Mouse (Mus musculus) CD8-positive naive resting alpha-beta T cell, adult 2 months (primary cell): Measurements from ENCODE around the gene Egfl7.

ENCODE experiments used
- DNase-seq, 2 experiments: peaks; one replicate each; pipeline ENCODE4 v3.0.0; 2022; ENCODE audit warnings: low read depth in 2 of 2, low spot score in 2 of 2

Egfl7 gene

DNA sequence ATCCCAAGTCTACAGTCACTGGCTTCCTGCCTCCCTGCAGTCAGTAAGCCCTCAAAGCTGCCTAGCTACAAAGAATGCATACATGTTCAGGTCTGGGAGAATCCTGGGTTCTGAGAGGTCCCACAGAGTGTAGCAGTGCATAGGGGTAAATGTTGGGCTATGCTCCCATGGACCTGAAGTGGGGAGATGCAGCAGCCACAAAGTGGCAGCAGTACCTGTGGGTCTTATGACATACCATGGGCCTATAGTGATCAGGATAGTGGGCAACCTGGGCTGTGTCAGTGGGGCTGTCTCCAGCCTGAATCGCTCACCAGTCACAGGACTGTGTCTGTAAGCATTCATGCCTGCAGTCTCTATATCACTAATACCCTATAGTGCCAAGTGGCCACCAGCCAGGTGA lies at the start of gene Egfl7:
Gene Egfl7, plus strand, starts transcription at position 301 of the 400 bp plus-strand sequence.
- DNase-seq: no peak

DNA sequence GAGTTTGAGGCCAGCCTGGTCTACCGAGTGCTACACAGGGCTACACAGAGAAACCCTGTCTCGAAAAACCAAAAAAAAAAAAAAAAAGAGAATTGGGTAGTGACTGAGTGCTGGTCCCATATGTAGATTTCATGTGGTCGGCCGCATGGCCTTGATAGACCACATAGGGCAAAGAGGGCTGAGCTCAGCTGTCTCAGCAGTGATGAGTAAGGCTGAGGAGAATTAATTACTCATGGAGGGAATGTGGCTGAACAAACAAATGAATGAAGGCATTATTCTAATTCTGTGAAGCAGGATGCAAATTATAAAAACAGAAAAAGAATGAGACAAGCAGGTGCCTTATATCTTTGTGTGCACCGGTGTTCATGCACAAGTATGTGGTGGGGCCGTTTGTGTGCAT lies 48.0 kb upstream of the Egfl7 start:
- no peak for DNase-seq

DNA sequence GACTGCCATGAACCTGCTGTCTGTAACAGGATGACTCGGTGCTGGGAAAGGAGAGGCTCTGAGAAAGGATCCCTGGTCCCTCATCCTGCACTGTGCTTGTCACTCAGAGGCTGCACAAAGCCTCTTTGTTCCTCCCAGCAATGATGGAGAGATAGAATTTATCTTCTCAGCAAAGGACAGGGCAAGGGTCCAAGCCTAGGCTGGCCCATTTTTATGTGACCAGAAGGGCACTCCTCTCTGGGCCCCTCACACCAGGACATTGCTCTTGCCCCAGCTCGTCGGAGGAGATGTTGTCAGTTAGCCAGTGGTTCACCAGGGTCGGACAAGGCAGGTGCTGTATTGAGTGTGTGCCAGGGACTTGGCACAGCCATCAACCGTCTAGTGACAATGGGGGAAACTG lies 46.6 kb upstream of the Egfl7 start:
- DNase-seq: no peak

DNA sequence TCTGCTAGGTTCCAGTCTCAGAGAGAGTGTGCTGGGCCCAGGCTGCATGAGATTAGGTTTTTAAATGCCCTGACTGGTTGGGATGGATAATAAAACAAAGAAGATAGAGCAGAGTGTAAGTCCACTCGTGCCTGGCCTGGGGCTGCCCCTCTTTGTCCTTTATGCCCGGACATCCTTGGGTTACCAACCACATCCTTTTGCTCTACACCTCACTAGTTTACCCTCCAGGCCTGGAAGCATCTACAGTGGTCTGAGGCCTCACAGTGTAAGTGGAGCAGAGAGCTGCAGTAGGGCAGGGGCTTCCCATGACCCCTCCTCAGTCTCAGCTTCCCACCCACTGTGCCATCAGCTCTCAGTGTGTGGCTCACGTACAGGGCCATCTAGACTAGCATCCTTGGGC lies 45.7 kb upstream of the Egfl7 start:
- DNase-seq: no peak

DNA sequence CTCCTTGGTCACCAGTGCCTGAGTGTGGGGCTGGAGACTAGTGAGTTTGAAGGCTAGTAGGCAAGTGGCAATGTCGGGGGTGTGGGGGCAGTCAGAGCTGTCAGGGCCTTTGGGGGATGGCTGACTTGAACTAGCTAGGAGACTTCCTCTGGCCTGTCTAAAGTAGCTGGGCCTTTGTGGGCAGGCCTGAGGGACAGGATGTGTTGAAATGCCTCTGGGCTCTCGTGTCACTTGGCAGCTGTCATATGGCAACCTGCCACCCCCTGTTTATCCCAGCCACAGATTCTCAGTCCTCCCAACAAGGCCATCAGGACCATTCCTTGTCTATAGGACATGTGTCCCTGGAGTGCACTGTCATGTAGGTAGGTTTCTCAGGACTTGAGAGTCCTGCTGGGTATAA lies 45.2 kb upstream of the Egfl7 start:
- DNase-seq: no peak

DNA sequence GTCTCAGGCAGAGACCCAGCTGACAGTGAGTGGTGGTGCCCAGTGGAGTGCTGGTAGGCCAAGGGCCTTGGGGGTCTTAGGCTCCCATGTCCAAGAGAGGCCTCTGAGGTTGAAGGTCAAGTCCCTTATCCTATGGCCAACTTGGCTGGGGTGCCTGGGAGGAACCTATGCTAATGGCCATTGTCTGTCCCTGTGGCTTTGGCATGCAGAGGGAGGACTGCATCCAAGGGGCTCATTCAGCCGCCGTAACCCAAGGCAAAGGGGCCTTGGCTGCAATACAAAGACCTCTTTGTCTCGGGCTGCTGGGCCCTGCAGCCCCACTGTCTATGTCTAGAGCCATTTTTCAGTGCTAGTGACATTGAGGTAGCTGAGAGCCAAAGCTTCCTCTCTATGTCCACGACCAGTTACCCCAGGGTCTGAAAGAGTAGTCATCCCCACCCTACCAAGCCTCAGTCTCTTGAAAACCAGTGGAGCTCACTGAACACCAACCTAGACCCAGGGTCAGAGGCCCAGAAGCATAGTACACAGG lies 44.2 kb upstream of the Egfl7 start:
- DNase-seq: no peak

DNA sequence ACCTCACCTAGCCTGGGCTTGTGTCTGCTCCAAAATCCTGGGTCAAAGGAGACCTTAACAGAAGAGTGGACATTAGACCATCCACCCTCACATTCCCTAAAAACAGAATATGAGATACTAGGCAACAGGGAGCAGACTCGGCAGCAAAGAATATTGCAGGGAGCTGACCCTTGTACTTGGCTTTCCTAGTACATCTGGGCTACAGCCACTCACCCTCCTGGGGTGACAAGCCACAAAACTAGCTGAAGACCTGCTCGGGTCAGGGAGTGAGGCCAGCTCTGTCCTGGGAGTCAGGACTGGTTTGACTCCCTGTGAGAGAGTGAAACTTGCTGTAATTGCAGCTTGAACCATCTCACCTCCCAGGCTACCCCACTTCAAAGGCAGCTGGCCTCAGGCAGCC lies 40.3 kb upstream of the Egfl7 start:
- DNase-seq: no peak

DNA sequence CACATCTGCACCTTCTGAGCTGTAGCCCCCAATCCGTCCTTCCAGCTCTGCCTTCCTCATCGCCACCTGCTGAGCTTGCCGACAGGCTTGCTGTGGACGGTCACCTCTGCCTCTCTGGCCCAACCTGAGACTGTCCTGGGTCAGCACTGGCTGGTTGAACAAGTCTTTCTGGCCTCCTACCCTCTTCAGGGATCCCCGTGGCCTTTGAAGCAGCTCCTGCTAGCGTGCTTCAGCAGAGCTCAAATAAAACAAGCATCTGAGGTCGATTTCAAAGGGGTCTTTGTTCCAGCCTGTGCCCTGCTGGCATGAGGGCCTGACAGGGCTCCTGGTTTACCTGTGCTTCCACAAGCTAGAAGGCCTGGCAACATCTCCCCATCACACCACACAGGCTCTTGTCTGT lies 39.1 kb upstream of the Egfl7 start:
- no peak for DNase-seq

DNA sequence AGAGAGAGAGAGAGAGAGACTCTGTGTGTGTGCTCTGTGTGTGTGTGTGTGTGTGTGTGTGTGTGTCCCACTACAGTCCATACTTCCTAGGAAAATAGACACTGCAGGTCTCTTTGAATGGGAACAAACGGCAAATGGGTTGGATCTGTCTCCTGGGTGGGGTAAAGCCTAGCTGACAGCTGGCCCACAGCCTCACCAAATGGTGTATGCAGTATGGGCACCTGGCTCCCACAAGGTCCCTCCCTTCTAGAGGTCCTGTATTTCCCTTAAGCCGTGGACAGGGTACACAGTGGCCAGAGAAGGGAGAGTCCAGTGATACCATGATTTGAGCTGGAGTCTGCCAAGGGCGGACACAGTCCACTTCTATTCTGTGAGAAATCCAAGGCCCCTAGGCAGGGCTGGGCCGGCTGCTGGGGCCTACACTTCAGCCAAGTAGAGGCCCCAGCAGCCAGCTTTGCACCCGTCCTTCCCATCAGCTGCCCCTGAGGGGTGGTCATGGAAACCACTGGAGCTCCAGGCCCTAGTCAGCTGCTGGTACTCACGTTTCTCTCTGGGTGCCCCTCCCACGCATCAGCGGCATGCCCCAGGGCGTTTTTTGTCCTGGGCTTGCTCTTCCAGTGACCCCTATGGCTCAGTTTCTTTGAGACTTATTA lies 38.4 kb upstream of the Egfl7 start:
- no peak for DNase-seq

DNA sequence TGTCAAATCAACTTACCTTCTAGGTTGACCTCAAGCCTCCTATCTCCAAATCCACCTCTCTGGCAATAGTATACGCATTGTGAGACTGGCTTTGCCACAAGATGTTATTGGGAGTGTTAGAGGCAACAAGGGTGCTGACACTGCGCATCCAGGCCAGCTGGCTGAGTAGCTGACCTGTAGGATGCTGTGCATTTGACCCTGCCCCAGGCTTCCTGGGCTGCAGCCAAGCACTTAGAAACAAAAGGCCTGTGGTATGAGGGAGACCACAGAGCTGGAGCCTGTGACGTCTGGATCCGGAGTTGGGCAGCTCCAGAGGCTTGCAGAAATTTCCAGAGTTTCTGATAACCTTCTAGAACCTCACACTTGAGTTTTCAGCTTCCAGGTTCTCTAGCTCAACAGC lies 36.7 kb upstream of the Egfl7 start:
- DNase-seq: no peak

DNA sequence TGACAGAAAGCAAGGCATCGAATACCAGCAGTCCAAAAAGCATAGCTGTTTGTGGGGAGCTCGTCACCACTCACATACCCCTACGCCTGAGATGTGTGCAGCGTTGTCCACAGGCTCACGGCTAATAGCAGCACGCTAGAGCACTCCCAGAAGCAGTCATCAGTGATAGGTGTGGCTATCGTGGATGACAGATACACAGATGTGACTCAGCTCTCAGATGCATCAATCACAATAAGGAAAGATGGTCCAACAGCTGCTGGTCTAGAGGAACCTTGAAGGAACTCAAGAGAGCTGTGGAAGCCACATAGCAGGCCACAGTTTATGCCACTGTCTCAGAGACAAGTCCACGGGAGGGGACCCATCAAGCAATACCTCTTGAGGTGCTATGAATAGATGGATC lies 36.0 kb upstream of the Egfl7 start:
- no peak for DNase-seq

DNA sequence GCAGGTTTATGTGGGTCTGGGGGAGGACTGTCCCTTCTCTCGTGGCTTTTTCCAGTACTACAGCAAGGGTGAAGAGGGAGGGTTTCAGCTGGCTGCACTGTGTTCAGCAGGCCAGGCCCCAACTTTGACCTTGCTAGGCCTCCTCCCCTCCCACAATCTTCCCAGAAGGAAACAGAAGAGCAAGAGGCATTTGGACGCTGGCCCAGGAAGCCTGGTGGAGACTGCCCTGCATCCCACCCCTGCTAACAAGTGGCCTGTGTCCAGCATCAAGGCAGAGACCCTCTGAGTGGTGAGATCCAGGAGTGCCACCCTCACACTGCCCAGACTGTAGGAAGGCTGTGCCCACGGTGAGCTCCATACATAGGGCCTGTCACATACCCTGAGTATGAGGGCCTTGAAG lies 35.5 kb upstream of the Egfl7 start:
- DNase-seq: no peak

DNA sequence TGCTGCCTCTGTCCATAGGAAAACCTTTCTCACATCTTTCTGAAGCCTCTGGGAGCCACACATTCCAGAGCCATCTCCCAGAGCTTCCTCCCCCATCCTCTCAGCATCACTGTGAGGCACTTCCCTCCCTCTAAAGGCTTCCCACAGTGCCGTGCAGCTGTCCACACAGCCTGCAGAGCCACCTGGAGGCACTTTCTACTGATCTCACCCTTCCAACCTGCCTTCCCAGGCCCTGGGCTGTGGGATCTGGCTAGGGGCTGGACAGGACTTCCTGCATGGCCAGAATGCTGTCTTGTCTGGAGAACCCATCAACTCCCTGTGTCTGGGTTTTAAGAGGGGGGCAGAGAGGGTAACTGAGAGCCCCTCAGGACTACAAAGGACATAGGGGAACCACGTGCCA lies 32.3 kb upstream of the Egfl7 start:
- no peak for DNase-seq

DNA sequence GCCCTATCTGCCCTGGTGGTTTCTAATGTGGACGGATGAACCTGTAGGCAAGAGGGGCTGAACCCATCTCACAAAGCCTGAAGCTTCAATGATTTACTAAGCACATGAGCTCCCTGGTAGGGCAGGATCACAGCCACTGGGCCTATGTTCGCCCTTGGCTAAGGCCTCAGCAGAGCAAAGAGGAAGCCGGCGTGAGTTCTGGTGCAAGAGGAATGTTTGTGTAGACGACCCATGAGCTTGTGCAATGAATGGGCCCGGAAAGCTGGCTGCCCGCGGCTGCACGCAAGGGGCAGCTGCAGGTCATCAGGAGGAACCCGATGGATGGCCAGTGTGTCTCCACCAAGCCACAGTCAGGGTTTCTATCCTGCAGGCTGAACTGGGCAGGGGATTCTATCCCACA lies 30.0 kb upstream of the Egfl7 start:
- peak in 1 of 2 experiments; percentile 9 for DNase-seq

DNA sequence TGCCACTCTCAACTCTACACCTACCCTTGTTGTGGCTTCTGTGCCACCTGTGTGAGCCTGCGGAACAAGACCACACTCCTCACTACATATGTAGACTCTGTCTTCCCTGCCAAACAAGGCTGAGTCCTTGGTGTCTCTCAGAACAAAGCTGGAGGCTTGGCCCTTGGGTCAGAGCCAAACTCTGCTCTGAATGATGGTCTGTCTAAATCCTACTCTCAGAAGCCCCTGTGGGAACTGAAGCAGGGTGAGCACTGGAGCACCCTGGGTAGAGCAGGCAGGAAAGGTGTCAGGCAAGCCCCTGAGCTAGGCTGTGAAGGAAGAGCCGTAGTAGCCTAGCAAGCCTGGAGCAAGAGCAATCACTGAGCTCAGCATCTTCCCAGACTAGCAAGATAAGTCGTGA lies 29.6 kb upstream of the Egfl7 start:
- DNase-seq: peak in 1 of 2 experiments; percentile 12

DNA sequence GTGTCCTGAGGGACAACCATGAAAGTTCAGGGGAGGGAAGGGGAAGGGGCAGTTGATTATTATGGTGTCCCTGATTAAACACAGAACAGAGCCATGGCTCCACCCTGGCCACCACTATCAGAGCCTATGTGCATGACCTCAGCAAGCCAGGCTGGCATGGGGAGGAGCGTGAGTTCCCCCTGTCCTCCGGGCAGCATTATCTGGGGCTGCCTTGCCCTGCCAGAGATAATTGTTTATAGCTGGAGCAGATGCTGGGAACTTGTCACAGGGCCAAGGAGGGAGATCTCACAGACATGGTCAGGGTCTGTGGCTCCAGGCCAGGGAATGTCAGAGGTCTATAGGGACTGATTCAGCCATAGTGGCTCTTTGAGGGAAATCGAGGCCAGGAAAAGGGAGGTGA lies 29.0 kb upstream of the Egfl7 start:
- no peak for DNase-seq

DNA sequence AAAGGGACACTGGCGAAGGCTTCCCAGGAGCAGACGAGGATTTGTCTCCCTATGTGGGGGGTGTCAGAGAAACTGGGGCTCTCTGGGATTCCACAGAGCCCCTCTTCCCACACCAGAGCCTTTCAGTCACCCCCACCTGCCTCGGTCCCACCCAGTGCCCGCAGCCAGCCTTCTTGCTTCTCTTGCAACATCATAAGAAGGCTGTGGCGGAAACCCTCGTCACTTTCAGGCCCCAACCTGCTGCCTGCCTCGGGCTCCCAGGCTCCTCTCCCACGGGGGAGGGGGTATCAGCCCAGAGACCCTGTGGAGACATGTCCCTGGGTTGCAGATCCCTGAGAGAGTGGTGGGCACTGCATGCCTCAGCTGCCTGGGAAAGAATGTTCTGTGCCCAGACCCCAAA lies 28.4 kb upstream of the Egfl7 start:
- DNase-seq: peak; percentile 19 to 44

DNA sequence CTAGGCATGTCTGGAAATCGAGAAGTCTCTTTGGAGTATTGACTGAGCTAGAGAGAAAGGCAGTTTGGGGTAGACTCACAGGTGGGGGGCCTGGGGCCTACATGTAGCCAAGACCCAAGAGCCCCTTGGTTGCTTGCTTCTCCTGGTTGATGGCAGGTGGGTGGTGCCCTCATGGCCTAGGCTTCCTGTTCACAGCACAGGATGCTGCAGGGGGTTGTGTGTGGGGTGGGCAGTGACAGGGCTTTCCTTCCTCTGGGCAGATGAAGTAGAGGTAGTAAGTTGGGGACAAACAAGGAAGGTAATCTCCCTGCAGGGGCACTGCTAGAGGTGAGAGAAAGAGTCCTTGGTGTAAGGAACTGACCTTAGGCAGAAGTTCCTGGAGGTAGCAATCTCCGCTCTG lies 27.7 kb upstream of the Egfl7 start:
- DNase-seq: peak; percentile 28 to 46

DNA sequence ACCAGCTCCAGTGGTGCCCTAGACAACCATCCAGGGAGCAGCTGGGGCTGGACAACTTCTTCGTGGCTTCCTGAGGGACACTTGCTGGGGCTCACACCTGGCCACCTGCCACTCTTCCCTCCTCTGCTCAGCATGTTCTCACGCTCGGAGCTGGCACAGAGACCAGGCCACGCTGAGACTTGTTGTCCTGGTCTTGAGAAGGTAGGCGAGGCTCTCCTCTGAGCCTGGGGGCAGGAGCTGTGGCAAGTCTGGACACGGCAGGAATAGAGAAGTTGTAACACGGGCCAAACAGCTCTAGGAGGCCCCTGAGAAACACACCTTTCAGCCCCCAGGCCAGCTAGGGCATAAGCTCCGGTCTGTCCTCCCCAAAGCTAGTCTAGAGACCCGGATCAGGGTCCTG lies 25.9 kb upstream of the Egfl7 start:
- DNase-seq: no peak

DNA sequence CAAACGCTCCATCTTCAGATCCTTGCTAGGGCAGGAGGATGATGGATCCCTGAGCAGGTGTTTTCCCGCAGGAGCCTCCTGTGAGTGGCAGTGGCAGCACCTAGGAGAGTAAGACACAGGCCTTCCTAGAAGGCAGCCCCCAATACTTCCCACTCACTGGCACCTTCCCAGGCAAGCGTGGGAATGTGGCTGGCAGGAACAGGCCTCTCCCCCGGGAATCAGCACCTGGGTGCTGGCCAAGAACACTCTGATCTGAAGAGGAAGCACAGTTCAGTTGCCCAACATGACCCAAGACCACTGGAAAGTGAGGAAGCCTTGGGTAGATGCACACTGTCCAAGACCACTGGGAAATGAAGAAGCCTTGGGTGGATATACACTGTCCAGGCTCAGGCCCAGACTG lies 24.7 kb upstream of the Egfl7 start:
- DNase-seq: no peak

DNA sequence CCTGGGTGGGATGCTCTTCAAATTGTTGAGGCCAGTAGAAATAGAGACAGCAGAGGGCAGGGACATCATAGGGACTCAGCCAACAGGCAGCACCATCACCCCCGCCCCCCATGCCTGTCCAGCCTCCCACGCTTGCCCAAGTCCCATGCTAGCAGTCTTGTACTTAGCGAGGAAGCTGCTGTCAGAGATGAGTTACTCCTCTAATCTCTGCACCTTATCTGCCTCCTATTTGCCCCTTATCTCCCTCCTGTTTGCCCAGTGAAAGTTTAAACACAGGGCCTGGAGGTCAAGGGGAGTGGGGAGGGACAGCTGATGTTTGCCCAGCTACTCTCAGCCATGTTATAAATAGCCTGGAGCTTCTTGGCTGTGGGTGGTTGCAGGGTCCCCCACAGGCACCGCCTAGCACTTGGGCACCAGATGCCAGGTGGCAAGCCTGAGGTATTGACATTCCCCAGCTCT lies 23.2 kb upstream of the Egfl7 start:
- DNase-seq: no peak

DNA sequence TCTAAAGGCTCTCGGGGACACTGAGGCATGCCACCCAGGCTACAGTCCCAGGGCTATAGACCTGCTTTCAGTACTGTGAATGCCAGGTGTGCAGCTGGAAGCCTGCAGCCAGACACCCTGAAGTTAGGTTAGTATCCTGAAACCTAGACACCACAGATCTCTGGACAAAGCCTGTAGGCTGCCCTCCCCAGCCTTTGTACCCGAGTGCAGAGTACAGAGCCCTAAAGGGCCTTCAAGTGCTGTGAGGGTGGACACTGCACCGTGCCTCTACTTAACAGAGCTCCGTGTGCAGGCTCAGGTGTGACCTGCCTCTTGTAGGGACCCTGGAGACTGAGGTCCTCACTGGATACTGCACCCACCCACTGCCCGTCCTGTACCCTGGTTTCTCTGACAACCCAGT lies 19.3 kb upstream of the Egfl7 start:
- DNase-seq: no peak

DNA sequence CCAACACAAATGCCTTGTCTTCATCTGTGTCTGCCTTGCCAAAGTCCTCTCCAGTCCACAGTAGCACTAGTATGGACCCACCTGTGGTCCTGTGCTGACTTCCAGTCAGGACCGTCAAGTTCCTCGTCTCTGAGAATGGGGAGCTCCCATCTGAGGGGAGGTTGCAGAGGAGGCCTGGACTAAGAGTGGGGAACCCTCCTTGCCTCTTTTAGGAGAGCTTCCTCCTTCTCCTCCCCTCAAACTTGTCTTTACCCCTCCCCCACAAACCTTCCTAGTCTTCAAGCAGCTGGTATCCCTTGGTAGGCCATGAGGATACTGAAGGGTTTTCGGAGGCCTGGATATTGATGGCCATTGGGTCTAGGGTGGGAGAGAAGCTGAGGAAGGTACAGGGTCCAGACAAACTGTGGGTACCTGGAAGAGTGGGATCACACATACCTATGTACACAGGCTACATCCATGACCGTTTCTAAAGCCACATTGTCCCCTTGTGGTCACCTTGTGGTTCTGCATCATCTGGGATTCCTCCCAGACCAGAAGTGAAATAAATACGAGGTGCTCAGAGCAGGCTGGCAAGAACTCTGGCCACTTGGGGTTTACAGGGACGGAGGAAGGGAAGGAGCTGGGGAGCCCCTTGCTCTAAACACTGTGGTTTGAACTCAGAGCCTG lies 18.3 kb upstream of the Egfl7 start:
- no peak for DNase-seq
